Mouse (Mus musculus) liver, postnatal 0 days (tissue): ENCODE results near the gene Rgl2.

ENCODE experiments used
- CTCF ChIP-seq: sonication (generic); IDR thresholded peaks from 2 replicates; pipeline ENCODE4 v1.5.1; 2016; ENCODE audit warnings: antibody characterized with exemption, low read depth
- EP300 ChIP-seq: IDR thresholded peaks from 2 replicates; pipeline ENCODE4 v1.6.1; 2016; ENCODE audit warnings: antibody characterized with exemption, low read depth, mild to moderate bottlenecking

DNA sequence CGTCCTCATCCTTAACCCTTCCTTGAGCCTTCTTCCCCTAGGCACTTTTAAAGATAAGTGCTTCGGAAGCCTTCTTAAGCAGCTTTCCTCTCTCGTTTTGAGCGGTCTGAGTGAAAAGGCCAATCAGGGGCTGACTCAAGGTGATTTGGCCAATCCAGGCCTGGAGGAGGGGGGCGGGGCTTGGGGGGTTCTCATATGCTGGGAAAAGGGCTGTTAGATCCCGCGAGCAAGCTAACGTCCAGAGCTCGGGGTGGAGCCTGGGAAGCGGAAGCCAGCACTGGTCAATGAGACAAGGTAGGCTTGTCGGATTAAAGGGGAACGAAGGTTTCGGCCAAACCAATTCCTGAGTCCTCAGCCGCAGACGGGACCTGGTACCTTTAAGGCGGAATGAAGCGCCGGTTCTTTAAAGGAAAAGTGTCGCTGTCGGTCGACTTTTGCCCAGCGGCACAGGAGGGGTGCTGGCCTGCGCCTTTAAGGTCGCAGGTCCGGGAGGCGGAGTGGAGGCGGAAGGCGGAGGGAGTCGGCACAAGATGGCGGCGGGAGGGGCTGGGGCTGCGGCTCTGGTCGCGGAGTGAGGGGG, 13.6 kb upstream of the Rgl2 start, which contains the start of the genes Tapbp and Zbtb22:
- TF ChIP-seq CTCF (no peak), EP300 (peak; percentile 69)
